Mouse (Mus musculus) CH12.LX (cell line): ENCODE results near the gene Hypk. TPM values are rescaled to one million over a fixed set of nuclear protein-coding genes. Genes with fewer than 3 reads are reported as not detected.

ENCODE experiments used
- DNase-seq: peaks from one replicate; pipeline ENCODE4 v3.0.0-alpha.2; 2013; ENCODE audit errors: extremely low read depth
- H3K27ac ChIP-seq: 2 replicates; pipeline ENCODE4 v1.5.1; 2012; ENCODE audit warnings: low read depth, mild to moderate bottlenecking, control low read depth, moderate library complexity; ENCODE audit not compliant: insufficient read depth
- H3K27me3 ChIP-seq: replicated peaks from 2 replicates; pipeline ENCODE3; 2012; ENCODE audit warnings: inconsistent platforms
- H3K36me3 ChIP-seq, 2 experiments: replicated peaks in 1 of 2; 2 replicates each; pipeline versions ENCODE3 to v1.6.1; 2012; ENCODE audit warnings: inconsistent platforms in 1 of 2, low read length in 1 of 2, mild to moderate bottlenecking in 1 of 2, mixed read lengths in 1 of 2, moderate library complexity in 1 of 2; ENCODE audit not compliant: control insufficient read depth in 1 of 2, insufficient read depth in 1 of 2
- H3K4me1 ChIP-seq, 2 experiments: 2 replicates each; pipeline ENCODE4 v1.6.1; 2012; ENCODE audit warnings: inconsistent platforms in 1 of 2, moderate library complexity in 1 of 2; ENCODE audit not compliant: insufficient read depth in 2 of 2, control insufficient read depth in 1 of 2
- H3K4me2 ChIP-seq: 2 replicates; pipeline ENCODE4 v1.6.1; 2012; ENCODE audit warnings: low read depth, mild to moderate bottlenecking, control low read depth; ENCODE audit not compliant: poor library complexity, insufficient read depth, severe bottlenecking
- H3K4me3 ChIP-seq, 3 experiments: fragments of 150-350 bp in 1 of 3; sonication (generic) in 1 of 3; replicated peaks in 1 of 3; 2 replicates each; pipeline versions ENCODE3 to v1.5.1; 2011 to 2012; ENCODE audit warnings: low read depth in 2 of 3, low read length in 2 of 3, mild to moderate bottlenecking in 2 of 3, moderate library complexity in 2 of 3, control low read depth in 1 of 3, improper control_type of control experiment in 1 of 3, inconsistent platforms in 1 of 3, mixed read lengths in 1 of 3; ENCODE audit not compliant: poor library complexity in 1 of 3
- H3K79me2 ChIP-seq: replicated peaks from 2 replicates; pipeline ENCODE4 v1.6.1; 2012; ENCODE audit warnings: mild to moderate bottlenecking, moderate library complexity; ENCODE audit not compliant: control insufficient read depth, poor library complexity, insufficient read depth, severe bottlenecking; ENCODE audit errors: extremely low read depth
- H3K9ac ChIP-seq: 2 replicates; pipeline ENCODE4 v1.6.1; 2012; ENCODE audit warnings: low read depth, mild to moderate bottlenecking, control low read depth, moderate library complexity; ENCODE audit not compliant: insufficient read depth
- H3K9me3 ChIP-seq: replicated peaks from 2 replicates; pipeline ENCODE3; 2012; ENCODE audit warnings: low read length, inconsistent platforms, mixed read lengths
- BHLHE40 ChIP-seq: IDR thresholded peaks from 2 replicates; pipeline ENCODE4 v1.6.1; 2011; ENCODE audit warnings: mild to moderate bottlenecking, low read depth, low read length, improper control_type of control experiment
- CHD1 ChIP-seq: IDR thresholded peaks from 2 replicates; pipeline ENCODE4 v1.6.1; 2012; ENCODE audit warnings: low read depth, low read length, improper control_type of control experiment, inconsistent platforms
- CHD2 ChIP-seq: IDR thresholded peaks from 2 replicates; pipeline ENCODE4 v1.6.1; 2011; ENCODE audit warnings: low read length, improper control_type of control experiment
- CTCF ChIP-seq, 2 experiments: IDR thresholded peaks in 1 of 2; conservative IDR thresholded peaks in 1 of 2; 2 replicates each; pipeline ENCODE4 v1.5.1; 2011 to 2012; ENCODE audit warnings: low read depth in 2 of 2, low read length in 2 of 2, improper control_type of control experiment in 1 of 2, inconsistent platforms in 1 of 2, mild to moderate bottlenecking in 1 of 2, moderate library complexity in 1 of 2
- E2F4 ChIP-seq: IDR thresholded peaks from 2 replicates; pipeline ENCODE4 v1.6.1; 2011; ENCODE audit warnings: low read depth, low read length, improper control_type of control experiment; ENCODE audit not compliant: insufficient replicate concordance
- ELF1 ChIP-seq: IDR thresholded peaks from 2 replicates; pipeline ENCODE4 v1.6.1; 2014; ENCODE audit warnings: low read depth, mild to moderate bottlenecking, inconsistent platforms, low read length, improper control_type of control experiment
- EP300 ChIP-seq: IDR thresholded peaks from 2 replicates; pipeline ENCODE4 v1.6.1; 2011; ENCODE audit warnings: low read length, improper control_type of control experiment
- HCFC1 ChIP-seq: IDR thresholded peaks from 2 replicates; pipeline ENCODE4 v1.6.1; 2012; ENCODE audit warnings: low read depth, mild to moderate bottlenecking, inconsistent platforms, low read length, improper control_type of control experiment
- IRF4 ChIP-seq: IDR thresholded peaks from 2 replicates; pipeline ENCODE4 v1.6.1; 2014; ENCODE audit warnings: low read depth, mild to moderate bottlenecking, inconsistent platforms, low read length, improper control_type of control experiment
- JUND ChIP-seq: conservative IDR thresholded peaks from 2 replicates; pipeline ENCODE4 v1.6.1; 2011; ENCODE audit warnings: low read depth, low read length, improper control_type of control experiment
- KAT2A ChIP-seq: IDR thresholded peaks from 2 replicates; pipeline ENCODE4 v1.6.1; 2012; ENCODE audit warnings: low read length, improper control_type of control experiment, inconsistent platforms; ENCODE audit not compliant: insufficient replicate concordance
- MAFK ChIP-seq: IDR thresholded peaks from 2 replicates; pipeline ENCODE4 v1.6.1; 2011; ENCODE audit warnings: low read length, improper control_type of control experiment; ENCODE audit not compliant: insufficient replicate concordance
- MAX ChIP-seq: IDR thresholded peaks from 2 replicates; pipeline ENCODE4 v1.6.1; 2011; ENCODE audit warnings: low read length, improper control_type of control experiment
- MEF2A ChIP-seq: IDR thresholded peaks from 2 replicates; pipeline ENCODE4 v1.6.1; 2014; ENCODE audit warnings: low read depth, mild to moderate bottlenecking, inconsistent platforms, low read length, improper control_type of control experiment, borderline replicate concordance
- MYC ChIP-seq: IDR thresholded peaks from 2 replicates; pipeline ENCODE4 v1.6.1; 2011; ENCODE audit warnings: low read depth, mild to moderate bottlenecking, improper control_type of control experiment, low read length
- NELFE ChIP-seq: IDR thresholded peaks from 2 replicates; pipeline ENCODE4 v1.6.1; 2011; ENCODE audit warnings: low read depth, low read length, improper control_type of control experiment
- NRF1 ChIP-seq: IDR thresholded peaks from 2 replicates; pipeline ENCODE4 v1.6.1; 2014; ENCODE audit warnings: low read depth, mild to moderate bottlenecking, inconsistent platforms, low read length, improper control_type of control experiment, moderate library complexity
- PAX5 ChIP-seq: IDR thresholded peaks from 2 replicates; pipeline ENCODE4 v1.6.1; 2012; ENCODE audit warnings: low read length, inconsistent platforms, mixed read lengths
- POLR2A ChIP-seq: IDR thresholded peaks from 2 replicates; pipeline ENCODE4 v1.6.1; 2011; ENCODE audit warnings: low read depth, mild to moderate bottlenecking, improper control_type of control experiment, low read length
- POLR2AphosphoS2 ChIP-seq: IDR thresholded peaks from 2 replicates; pipeline ENCODE4 v1.6.1; 2011; ENCODE audit warnings: low read depth, low read length, improper control_type of control experiment
- RAD21 ChIP-seq: IDR thresholded peaks from 2 replicates; pipeline ENCODE4 v1.6.1; 2011; ENCODE audit warnings: low read depth, mild to moderate bottlenecking, low read length, improper control_type of control experiment, moderate library complexity
- RCOR1 ChIP-seq: conservative IDR thresholded peaks from 2 replicates; pipeline ENCODE4 v1.6.1; 2012; ENCODE audit warnings: low read depth, mild to moderate bottlenecking, inconsistent platforms, low read length, improper control_type of control experiment
- SIN3A ChIP-seq: IDR thresholded peaks from 2 replicates; pipeline ENCODE4 v1.6.1; 2012; ENCODE audit warnings: low read length, improper control_type of control experiment, inconsistent platforms
- SMC3 ChIP-seq: IDR thresholded peaks from 2 replicates; pipeline ENCODE4 v1.6.1; 2011; ENCODE audit warnings: low read depth, low read length, improper control_type of control experiment
- TBP ChIP-seq: conservative IDR thresholded peaks from 2 replicates; pipeline ENCODE4 v1.6.1; 2011; ENCODE audit warnings: low read depth, low read length, improper control_type of control experiment
- TCF12 ChIP-seq: IDR thresholded peaks from 2 replicates; pipeline ENCODE4 v1.6.1; 2014; ENCODE audit warnings: low read depth, mild to moderate bottlenecking, inconsistent platforms, low read length, improper control_type of control experiment
- UBTF ChIP-seq: IDR thresholded peaks from 2 replicates; pipeline ENCODE4 v1.6.1; 2012; ENCODE audit warnings: low read depth, mild to moderate bottlenecking, inconsistent platforms, low read length, improper control_type of control experiment, moderate library complexity
- USF1 ChIP-seq: IDR thresholded peaks from 2 replicates; pipeline ENCODE4 v1.6.1; 2014; ENCODE audit warnings: low read depth, mild to moderate bottlenecking, inconsistent platforms, low read length, improper control_type of control experiment
- USF2 ChIP-seq: conservative IDR thresholded peaks from 2 replicates; pipeline ENCODE4 v1.6.1; 2011; ENCODE audit warnings: low read depth, low read length, improper control_type of control experiment
- ZKSCAN1 ChIP-seq: IDR thresholded peaks from 2 replicates; pipeline ENCODE4 v1.6.1; 2012; ENCODE audit warnings: low read depth, inconsistent platforms, low read length, improper control_type of control experiment, borderline replicate concordance
- ZMIZ1 ChIP-seq: IDR thresholded peaks from 2 replicates; pipeline ENCODE4 v1.6.1; 2012; ENCODE audit warnings: low read depth, mild to moderate bottlenecking, inconsistent platforms, low read length, improper control_type of control experiment
- ZNF384 ChIP-seq: IDR thresholded peaks from 2 replicates; pipeline ENCODE4 v1.6.1; 2012; ENCODE audit warnings: low read depth, low read length, improper control_type of control experiment, inconsistent platforms
- dilution Hi-C: fragments of 300-500 bp; cut with MboI; formaldehyde crosslinking; loops from 2 replicates; pipeline ENCODE4 v1.14.3; 2020; ENCODE audit warnings: low sequenced_read_pairs; ENCODE audit not compliant: extremely low pct_unique_long_range_greater_than_20kb, extremely low pct_ligation_motif_present
- in situ Hi-C: fragments of 300-500 bp; cut with MboI; formaldehyde crosslinking; loops from 3 replicates; pipeline ENCODE4 v1.14.3; 2019; ENCODE audit warnings: low sequenced_read_pairs, low pct_ligation_motif_present, low pct_unique_long_range_greater_than_20kb, mixed read lengths
- polyA plus RNA-seq: library from polyadenylated mRNA; unstranded; fragments of >175 nt; gene quantifications from 2 replicates; pipeline ENCODE4 v1.2.1, GENCODE M21; 2012; ENCODE audit warnings: low read depth; ENCODE audit not compliant: insufficient read length
- total RNA-seq, 2 experiments: library from RNA; depleted of rRNA; stranded (reverse); fragments of 300-350 nt in 1 of 2; fragments of >200 nt in 1 of 2; gene quantifications; 2 replicates each; pipeline ENCODE4 v1.2.3; 2012 to 2014

Hypk gene
- total and polyA plus RNA-seq, 3 experiments: 11.7 to 119 (median 15.4) TPM

GRCm38 (mm10) chr2:121412843-121413386, 40.2 kb upstream of the Hypk start:
- peaks cover 0 to 35% of the 10 kb centered on the region in 2 experiments; a peak in 3 of 4 replicates for H3K4me1 ChIP-seq
- dilution Hi-C loops: no loop called here
- in situ Hi-C loops: no loop called here

GRCm38 (mm10) chr2:121413387-121414042, 39.6 kb upstream of the Hypk start, which contains the start of the genes Pdia3 and Catsper2:
TSS of gene Pdia3 (plus strand) at chr2:121413775.
TSS of gene Catsper2 (minus strand) at chr2:121413792.
- H3K9ac ChIP-seq: peak within 1 kb of the TSS; percentile 96
- no peaks in the 10 kb centered on the region for H3K9me3 ChIP-seq
- in situ Hi-C loops: no loop called here
- H3K36me3 ChIP-seq: peaks cover 5 to 27% of the 10 kb centered on the region in 2 experiments
- H3K4me1 ChIP-seq: peaks cover 3 to 41% of the 10 kb centered on the region in 2 experiments; a peak in 3 of 4 replicates
- H3K79me2 ChIP-seq: peaks cover 47% of the 10 kb centered on the region
- peak within 1 kb of the TSS; percentile 62 for H3K4me2 ChIP-seq
- peak; percentile 88 for DNase-seq
- no peaks in the 10 kb centered on the region for H3K27me3 ChIP-seq
- H3K4me3 ChIP-seq: peak within 1 kb of the TSS; percentile 79 to 96 (median 94)
- peak within 1 kb of the TSS; percentile 85 for H3K27ac ChIP-seq
- dilution Hi-C loops: no loop called here
- TF ChIP-seq ZMIZ1 (peak; percentile 96), USF1 (no peak), NELFE (peak; percentile 93), RCOR1 (no peak), CHD1 (no peak), POLR2A (peak; percentile 95), MAX (peak; percentile 67; the same call in 1 of the 2 replicates), CTCF (conservative IDR thresholded peaks at IDR 0.05 in 1 of 2, IDR thresholded peaks at IDR 0.05 in 1 of 2; ENCODE audit: low read depth in 2 of 2, low read length in 2 of 2) (peak in 1 of 2 experiments; percentile 49; a peak in 2 of 4 replicates), BHLHE40 (peak; percentile 61), UBTF (peak; percentile 70), NRF1 (peak; percentile 72), HCFC1 (peak; percentile 72), ELF1 (peak; percentile 90), E2F4 (no peak), CHD2 (peak; percentile 53; the same call in 1 of the 2 replicates), USF2 (no peak), IRF4 (0 out of 2 replicates have a peak, but pooled peaks have one; percentile 3), JUND (no peak), TBP (peak; percentile 78), SMC3 (peak; percentile 13; the same call in 1 of the 2 replicates), RAD21 (peak; percentile 13; the same call in 1 of the 2 replicates), MYC (no peak; the same call in 1 of the 2 replicates), SIN3A (no peak), POLR2AphosphoS2 (0 out of 2 replicates have a peak, but pooled peaks have one; percentile 61), PAX5 (no peak), KAT2A (0 out of 2 replicates have a peak, but pooled peaks have one; percentile 10)

More at GRCm38 (mm10) chr2:121412843-121413386, 40.2 kb upstream of the Hypk start:
- TF ChIP-seq RAD21: no peak
- no peak for TF ChIP-seq MEF2A
- TF ChIP-seq POLR2AphosphoS2: no peak
- TF ChIP-seq MAFK: no peak
- TF ChIP-seq MYC: no peak
- no peak for TF ChIP-seq KAT2A
- TF ChIP-seq ZNF384: peak; percentile 92
- no peak for TF ChIP-seq CHD2
- TF ChIP-seq ZKSCAN1: no peak
- no peak for TF ChIP-seq IRF4
- peak; percentile 73; the same call in 1 of the 2 replicates for TF ChIP-seq CHD1
- no peak for TF ChIP-seq EP300
- no peak for TF ChIP-seq TCF12
- TF ChIP-seq SIN3A: no peak
- Histone ChIP-seq H3K27ac (peak overlapping the region; percentile 72), H3K9ac (peak overlapping the region; percentile 65), H3K9me3 (no peaks in the 10 kb centered on the region), H3K4me2 (peak overlapping the region; percentile 37), H3K36me3 (peaks cover 5 to 21% of the 10 kb centered on the region in 2 experiments), H3K79me2 (peaks cover 41% of the 10 kb centered on the region), H3K27me3 (no peaks in the 10 kb centered on the region), H3K4me3 (peak overlapping the region; percentile 78 to 96 (median 79))
- peak; percentile 42 for DNase-seq
